Mouse (Mus musculus): ENCODE data around the gene Eloa. TPM values are rescaled to one million over a fixed set of nuclear protein-coding genes. Genes with fewer than 3 reads are reported as not detected.

Eloa gene
- 8.5 and 9.6 TPM in 2 replicates for polyA plus RNA-seq (2021; fragmentation: Nextera tagmentation)
- long read RNA-seq, experiment 1, full-length matches to known transcripts, result 16 of 47 reads
- long read RNA-seq, experiment 1, partial matches to known transcripts, result 31 of 47 reads
- long read RNA-seq, experiment 1, other reads (novel, unspliced or antisense), result 0 of 47 reads
- long read RNA-seq, experiment 2, full-length matches to known transcripts, result 107 of 118 reads
- long read RNA-seq, experiment 2, partial matches to known transcripts, result 4 of 118 reads
- long read RNA-seq, experiment 2, other reads (novel, unspliced or antisense), result 7 of 118 reads

GRCm38 (mm10) chr4:136021549-136022047 lies at the start of gene Eloa:
Gene Eloa, minus strand, starts transcription at chr4:136021763.

GRCm38 (mm10) chr4:136053247-136053596 lies 31.7 kb upstream of the Eloa start, which contains the start of gene Rpl11:
Gene Rpl11, minus strand, starts transcription at chr4:136053428.

DNA sequence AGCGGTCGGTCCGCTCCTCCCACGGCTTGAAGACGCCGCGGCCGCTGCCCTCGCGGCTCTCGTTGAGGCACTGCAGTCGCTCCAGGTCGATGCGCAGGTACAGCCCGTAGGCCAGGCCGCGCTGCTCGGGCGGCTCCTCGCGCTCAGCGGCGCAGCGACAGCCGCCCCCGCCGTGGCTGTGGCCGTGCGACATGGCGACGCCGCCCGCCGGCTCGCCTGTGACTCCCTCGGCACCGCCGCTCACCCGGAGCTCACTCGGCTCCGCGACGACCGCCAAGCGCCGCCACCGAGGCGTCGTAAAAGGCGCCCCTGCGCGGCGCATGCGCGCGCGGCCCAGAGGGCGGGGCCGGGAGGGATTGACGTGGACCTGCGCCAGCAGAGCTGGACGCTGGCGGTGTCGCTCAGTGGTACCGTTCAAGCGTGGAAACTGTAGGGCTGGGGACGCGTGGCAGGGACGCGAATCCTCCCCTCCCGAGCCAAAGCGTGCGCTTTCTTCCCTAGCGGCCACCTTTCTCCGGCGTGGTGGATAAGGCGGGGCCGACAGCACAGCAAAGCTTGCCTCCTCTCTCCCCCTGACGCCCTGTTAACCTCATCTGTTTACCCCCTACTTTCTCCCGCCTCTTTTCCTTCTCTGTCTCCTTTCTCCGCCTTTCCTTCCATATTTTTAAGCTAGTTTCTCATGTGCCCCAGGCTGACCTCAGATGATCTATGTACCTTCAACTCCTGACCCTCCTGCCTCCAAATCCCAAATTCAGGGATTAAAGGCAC lies 34.4 kb downstream of the Eloa start, which contains the start of gene Pithd1:
Gene Pithd1, minus strand, starts transcription at position 322 of the 768 bp plus-strand sequence.

DNA sequence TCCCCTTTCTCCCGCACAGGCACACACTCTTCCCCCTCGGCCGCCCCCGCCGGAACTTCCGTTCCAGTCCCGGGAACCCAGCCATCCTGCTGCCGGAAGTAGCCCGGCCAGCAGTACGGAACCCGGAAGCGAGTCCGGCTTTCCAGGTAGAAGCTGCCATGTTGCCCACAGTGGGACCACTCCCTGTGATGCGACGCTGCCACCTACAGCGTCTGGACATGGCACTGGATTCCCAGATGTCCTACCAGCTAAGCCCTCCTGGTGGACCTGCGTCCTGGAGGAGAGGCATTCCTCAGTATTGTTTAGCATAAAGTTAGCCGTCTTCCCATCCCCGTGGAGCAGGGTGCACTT lies 49.0 kb downstream of the Eloa start, which contains the start of gene Lypla2:
Gene Lypla2, minus strand, starts transcription at position 71 of the 351 bp plus-strand sequence.

GRCm38 (mm10) chr4:135963457-135964193 lies 57.9 kb downstream of the Eloa start, which contains the start of gene Gale:
Gene Gale, plus strand, starts transcription at chr4:135963727.

Other genes starting within 250 kb of the Eloa start
- 45.7 and 54.8 TPM in 2 replicates for gene Srsf10, start 166.0 kb downstream of the Eloa start, polyA plus RNA-seq (2021; fragmentation: Nextera tagmentation)
- gene Pnrc2, start 147.9 kb downstream of the Eloa start, polyA plus RNA-seq (2021; fragmentation: Nextera tagmentation), result 41.8 and 60.3 TPM in 2 replicates
- 0.04 and 0.16 TPM in 2 replicates for gene Cnr2, start 126.4 kb downstream of the Eloa start, polyA plus RNA-seq (2021; fragmentation: Nextera tagmentation)
- 62.6 and 88.8 TPM in 2 replicates for gene Fuca1, start 101.0 kb downstream of the Eloa start, polyA plus RNA-seq (2021; fragmentation: Nextera tagmentation)
- 89.8 and 92.4 TPM in 2 replicates for gene Hmgcl, start 75.3 kb downstream of the Eloa start, polyA plus RNA-seq (2021; fragmentation: Nextera tagmentation)
- gene Gale, start 58.0 kb downstream of the Eloa start, polyA plus RNA-seq (2021; fragmentation: Nextera tagmentation), result 14.0 and 14.2 TPM in 2 replicates
- gene Lypla2, start 49.1 kb downstream of the Eloa start, polyA plus RNA-seq (2021; fragmentation: Nextera tagmentation), result 49.0 and 59.9 TPM in 2 replicates
- gene Pithd1, start 34.5 kb downstream of the Eloa start, polyA plus RNA-seq (2021; fragmentation: Nextera tagmentation), result 161 and 175 TPM in 2 replicates
- 1,225 and 1,420 TPM in 2 replicates for gene Rpl11, start 31.7 kb upstream of the Eloa start, polyA plus RNA-seq (2021; fragmentation: Nextera tagmentation)
- 122 and 159 TPM in 2 replicates for gene Id3, start 121.7 kb upstream of the Eloa start, polyA plus RNA-seq (2021; fragmentation: Nextera tagmentation)
- gene E2f2, start 150.6 kb upstream of the Eloa start, polyA plus RNA-seq (2021; fragmentation: Nextera tagmentation), result 0.23 and 0.25 TPM in 2 replicates
- gene Asap3, start 184.6 kb upstream of the Eloa start, polyA plus RNA-seq (2021; fragmentation: Nextera tagmentation), result 0.44 TPM in 2 replicates
- gene Tcea3, start 226.0 kb upstream of the Eloa start, polyA plus RNA-seq (2021; fragmentation: Nextera tagmentation), result 1.3 and 4.7 TPM in 2 replicates

Data from layer of hippocampus, adult 6 months (tissue).